Mouse (Mus musculus) hindbrain, embryonic 16.5 days (tissue): ENCODE measurements around the gene Pou1f1. TPM values are rescaled to one million over a fixed set of nuclear protein-coding genes. Genes with fewer than 3 reads are reported as not detected.
A peak's percentile ranks its signal among the peaks of the same experiment; 100 is the strongest.

Source experiments
- ATAC-seq: fragments of 200-750 bp; cut with Nextera tagmentation; 2 replicates; pipeline ENCODE4 v1.8.0; 2017; ENCODE audit warnings: moderate TSS enrichment, moderate library complexity
- H3K27ac ChIP-seq: fragments of 300-500 bp; sonication (generic); 2 replicates; pipeline ENCODE4 v1.5.1; 2014; ENCODE audit warnings: low read depth, mild to moderate bottlenecking, control low read depth, low read length, moderate library complexity
- H3K27me3 ChIP-seq: fragments of 300-500 bp; sonication (generic); replicated peaks from 2 replicates; pipeline ENCODE4 v1.6.1; 2014; ENCODE audit warnings: low read length; ENCODE audit not compliant: control insufficient read depth, insufficient read depth
- H3K36me3 ChIP-seq: fragments of 300-500 bp; sonication (generic); 2 replicates; pipeline ENCODE4 v1.6.1; 2014; ENCODE audit warnings: mild to moderate bottlenecking, low read length, moderate library complexity, mixed read lengths; ENCODE audit not compliant: control insufficient read depth, insufficient read depth
- H3K4me1 ChIP-seq: fragments of 300-500 bp; sonication (generic); 2 replicates; pipeline ENCODE4 v1.6.1; 2014; ENCODE audit warnings: low read depth, low read length; ENCODE audit not compliant: control insufficient read depth, insufficient read depth
- H3K4me2 ChIP-seq: fragments of 300-500 bp; sonication (generic); 2 replicates; pipeline ENCODE4 v1.6.1; 2014; ENCODE audit warnings: mild to moderate bottlenecking, low read length, control low read depth, moderate library complexity
- H3K4me3 ChIP-seq: fragments of 300-500 bp; sonication (generic); 2 replicates; pipeline ENCODE4 v1.5.1; 2014; ENCODE audit warnings: mild to moderate bottlenecking, low read length, control low read depth, moderate library complexity
- H3K9ac ChIP-seq: fragments of 300-500 bp; sonication (generic); 2 replicates; pipeline ENCODE4 v1.6.1; 2014; ENCODE audit warnings: low read depth, mild to moderate bottlenecking, control low read depth, low read length, moderate library complexity
- H3K9me3 ChIP-seq: fragments of 300-500 bp; sonication (generic); 2 replicates; pipeline ENCODE4 v1.6.1; 2014; ENCODE audit warnings: mild to moderate bottlenecking, low read length, moderate library complexity; ENCODE audit not compliant: control insufficient read depth
- WGBS: fragments of 180-500 bp; shearing (Covaris S2); extraction: QIAGEN DNeasy Blood & Tissue Kit; methylation state at CpG from one replicate; pipeline ENCODE4 v1.1.7; 2014; 5-methylcytosine and 5-hydroxymethylcytosine counted together
- polyA plus RNA-seq: library from polyadenylated mRNA; unstranded; fragments of >200 nt; fragmentation: Nextera tagmentation; extraction: Ambion mirVana; gene quantifications from 2 replicates; pipeline ENCODE4 v1.2.1, GENCODE M21; 2015

Gene Pou1f1
- polyA plus RNA-seq: not detected in 2 replicates

- no peak for ATAC-seq
- 86% methylated on average over 6 of the region's 6 CpGs for WGBS
- H3K27me3 ChIP-seq: no peaks in the 10 kb centered on the region
Measured at GRCm38 (mm10) chr16:65520211-65520610, at the start of gene Pou1f1. Gene Pou1f1, plus strand, starts transcription at chr16:65520511.

GRCm38 (mm10) chr16:65470650-65471049 lies 49.7 kb upstream of the Pou1f1 start:
- no peaks in the 10 kb centered on the region for H3K9me3 ChIP-seq
- WGBS: 80% methylated on average over 4 of the region's 4 CpGs
- no peak for ATAC-seq
- no peak overlapping the region for H3K4me3 ChIP-seq
- no peaks in the 10 kb centered on the region for H3K36me3 ChIP-seq
- H3K9ac ChIP-seq: no peak overlapping the region
- H3K27me3 ChIP-seq: no peaks in the 10 kb centered on the region
- H3K4me1 ChIP-seq: no peaks in the 10 kb centered on the region
- no peak overlapping the region for H3K27ac ChIP-seq
- H3K4me2 ChIP-seq: no peak overlapping the region

More at GRCm38 (mm10) chr16:65520211-65520610, at the start of gene Pou1f1:
- H3K9me3 ChIP-seq: no peaks in the 10 kb centered on the region
- H3K36me3 ChIP-seq: no peaks in the 10 kb centered on the region
- H3K4me2 ChIP-seq: no peak within 1 kb of the TSS
- H3K9ac ChIP-seq: no peak within 1 kb of the TSS
- H3K4me1 ChIP-seq: no peaks in the 10 kb centered on the region
- H3K27ac ChIP-seq: no peak within 1 kb of the TSS
- no peak within 1 kb of the TSS for H3K4me3 ChIP-seq

GRCm38 (mm10) chr16:65472472-65473001 lies 47.8 kb upstream of the Pou1f1 start:
- H3K4me3 ChIP-seq: no peak overlapping the region
- no peaks in the 10 kb centered on the region for H3K4me1 ChIP-seq
- WGBS: 19% methylated on average over 5 of the region's 5 CpGs
- ATAC-seq: no peak
- H3K4me2 ChIP-seq: no peak overlapping the region
- H3K27me3 ChIP-seq: no peaks in the 10 kb centered on the region
- H3K9me3 ChIP-seq: no peaks in the 10 kb centered on the region
- H3K27ac ChIP-seq: no peak overlapping the region
- no peak overlapping the region for H3K9ac ChIP-seq
- H3K36me3 ChIP-seq: no peaks in the 10 kb centered on the region

- 87% methylated on average over 6 of the region's 6 CpGs for WGBS
- Histone ChIP-seq H3K4me2 (no peak overlapping the region), H3K27me3 (no peaks in the 10 kb centered on the region), H3K9me3 (no peaks in the 10 kb centered on the region), H3K27ac (no peak overlapping the region), H3K9ac (no peak overlapping the region), H3K36me3 (no peaks in the 10 kb centered on the region), H3K4me3 (no peak overlapping the region), H3K4me1 (no peaks in the 10 kb centered on the region)
- ATAC-seq: no peak
Measured at GRCm38 (mm10) chr16:65485726-65486125, 34.6 kb upstream of the Pou1f1 start.

- Histone ChIP-seq H3K4me1 (no peaks in the 10 kb centered on the region), H3K9ac (no peak overlapping the region), H3K4me3 (no peak overlapping the region), H3K27me3 (no peaks in the 10 kb centered on the region), H3K27ac (no peak overlapping the region), H3K4me2 (no peak overlapping the region), H3K9me3 (no peaks in the 10 kb centered on the region), H3K36me3 (no peaks in the 10 kb centered on the region)
- no peak for ATAC-seq
- WGBS: 87% methylated on average over 5 of the region's 5 CpGs
Measured at GRCm38 (mm10) chr16:65496030-65496429, 24.3 kb upstream of the Pou1f1 start.

GRCm38 (mm10) chr16:65497049-65497448 lies 23.3 kb upstream of the Pou1f1 start:
- H3K9me3 ChIP-seq: no peaks in the 10 kb centered on the region
- H3K4me2 ChIP-seq: no peak overlapping the region
- no peak overlapping the region for H3K27ac ChIP-seq
- H3K4me3 ChIP-seq: no peak overlapping the region
- H3K27me3 ChIP-seq: no peaks in the 10 kb centered on the region
- ATAC-seq: peak; percentile 73; the same call in 1 of the 2 replicates
- H3K4me1 ChIP-seq: no peaks in the 10 kb centered on the region
- 38% methylated on average over 2 of the region's 2 CpGs for WGBS
- no peak overlapping the region for H3K9ac ChIP-seq
- no peaks in the 10 kb centered on the region for H3K36me3 ChIP-seq

GRCm38 (mm10) chr16:65514223-65514622 lies 6.1 kb upstream of the Pou1f1 start:
- no peak overlapping the region for H3K4me3 ChIP-seq
- ATAC-seq: no peak
- H3K4me2 ChIP-seq: no peak overlapping the region
- no peaks in the 10 kb centered on the region for H3K9me3 ChIP-seq
- WGBS: 75% methylated on average over 7 of the region's 7 CpGs
- no peaks in the 10 kb centered on the region for H3K36me3 ChIP-seq
- no peaks in the 10 kb centered on the region for H3K4me1 ChIP-seq
- H3K27me3 ChIP-seq: no peaks in the 10 kb centered on the region
- H3K27ac ChIP-seq: no peak overlapping the region
- H3K9ac ChIP-seq: no peak overlapping the region

- Histone ChIP-seq H3K27me3 (no peaks in the 10 kb centered on the region), H3K36me3 (no peaks in the 10 kb centered on the region), H3K27ac (no peak overlapping the region), H3K4me2 (no peak overlapping the region), H3K4me3 (no peak overlapping the region), H3K4me1 (no peaks in the 10 kb centered on the region), H3K9me3 (no peaks in the 10 kb centered on the region), H3K9ac (no peak overlapping the region)
- ATAC-seq: no peak
- 91% methylated on average over 2 of the region's 2 CpGs for WGBS
Measured at GRCm38 (mm10) chr16:65526004-65526403, 5.7 kb downstream of the Pou1f1 start.

- ATAC-seq: no peak
- no peak overlapping the region for H3K4me3 ChIP-seq
- no peaks in the 10 kb centered on the region for H3K9me3 ChIP-seq
- no peak overlapping the region for H3K9ac ChIP-seq
- H3K4me2 ChIP-seq: no peak overlapping the region
- WGBS: 87% methylated on average over 5 of the region's 5 CpGs
- H3K27me3 ChIP-seq: no peaks in the 10 kb centered on the region
- no peaks in the 10 kb centered on the region for H3K4me1 ChIP-seq
- H3K27ac ChIP-seq: no peak overlapping the region
- H3K36me3 ChIP-seq: no peaks in the 10 kb centered on the region
Measured at GRCm38 (mm10) chr16:65526695-65527094, 6.4 kb downstream of the Pou1f1 start.

- no peaks in the 10 kb centered on the region for H3K27me3 ChIP-seq
- WGBS: 7% methylated on average over 5 of the region's 5 CpGs
- no peaks in the 10 kb centered on the region for H3K36me3 ChIP-seq
- no peaks in the 10 kb centered on the region for H3K9me3 ChIP-seq
- no peak overlapping the region for H3K9ac ChIP-seq
- ATAC-seq: no peak
- H3K4me1 ChIP-seq: no peaks in the 10 kb centered on the region
- no peak overlapping the region for H3K27ac ChIP-seq
- H3K4me3 ChIP-seq: no peak overlapping the region
- no peak overlapping the region for H3K4me2 ChIP-seq
Measured at GRCm38 (mm10) chr16:65529589-65529988, 9.3 kb downstream of the Pou1f1 start.
